Mouse (Mus musculus): ENCODE measurements around the gene Ece2.

GRCm38 (mm10) chr16:20595737-20596136, 33.9 kb upstream of the Ece2 start:
- TF ChIP-seq CTCF (IDR thresholded peaks at IDR 0.05) (no peak), EP300 (IDR thresholded peaks at IDR 0.05) (no peak)

Measured in lung, postnatal 0 days (tissue).